Mouse (Mus musculus): ENCODE data around the gene Asap2.
"Not testable (repeated sequence)": the region's sequence is repeated elsewhere in the genome, so short reads cannot be mapped to it uniquely, and the experiment has no call there.

Asap2 gene

DNA sequence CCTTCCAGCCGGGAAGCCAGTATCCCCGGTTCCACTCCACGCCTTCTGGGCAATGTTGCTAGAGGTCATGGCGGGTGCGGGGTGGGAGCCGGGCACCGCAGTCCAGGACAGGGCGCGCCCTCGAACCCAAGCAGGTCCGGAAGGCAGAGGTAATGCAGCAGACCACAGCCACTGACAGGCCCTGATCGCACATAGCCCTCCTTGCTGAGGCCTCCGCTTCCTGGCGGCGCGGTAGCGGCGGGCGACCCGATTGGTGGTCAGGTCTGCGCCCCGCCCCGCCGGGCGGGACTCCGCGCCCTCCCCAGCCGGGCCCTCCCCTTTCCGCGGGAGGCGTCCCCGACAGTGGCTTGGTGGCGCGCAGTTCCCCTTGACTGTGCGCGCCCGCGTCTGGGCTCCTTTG is at the start of gene Asap2:
Gene Asap2 (plus strand): TSS at position 328 of the 400 bp plus-strand sequence.
- DNase-seq (ENCODE audit: low read depth, low spot score) = not testable (repeated sequence)

DNA sequence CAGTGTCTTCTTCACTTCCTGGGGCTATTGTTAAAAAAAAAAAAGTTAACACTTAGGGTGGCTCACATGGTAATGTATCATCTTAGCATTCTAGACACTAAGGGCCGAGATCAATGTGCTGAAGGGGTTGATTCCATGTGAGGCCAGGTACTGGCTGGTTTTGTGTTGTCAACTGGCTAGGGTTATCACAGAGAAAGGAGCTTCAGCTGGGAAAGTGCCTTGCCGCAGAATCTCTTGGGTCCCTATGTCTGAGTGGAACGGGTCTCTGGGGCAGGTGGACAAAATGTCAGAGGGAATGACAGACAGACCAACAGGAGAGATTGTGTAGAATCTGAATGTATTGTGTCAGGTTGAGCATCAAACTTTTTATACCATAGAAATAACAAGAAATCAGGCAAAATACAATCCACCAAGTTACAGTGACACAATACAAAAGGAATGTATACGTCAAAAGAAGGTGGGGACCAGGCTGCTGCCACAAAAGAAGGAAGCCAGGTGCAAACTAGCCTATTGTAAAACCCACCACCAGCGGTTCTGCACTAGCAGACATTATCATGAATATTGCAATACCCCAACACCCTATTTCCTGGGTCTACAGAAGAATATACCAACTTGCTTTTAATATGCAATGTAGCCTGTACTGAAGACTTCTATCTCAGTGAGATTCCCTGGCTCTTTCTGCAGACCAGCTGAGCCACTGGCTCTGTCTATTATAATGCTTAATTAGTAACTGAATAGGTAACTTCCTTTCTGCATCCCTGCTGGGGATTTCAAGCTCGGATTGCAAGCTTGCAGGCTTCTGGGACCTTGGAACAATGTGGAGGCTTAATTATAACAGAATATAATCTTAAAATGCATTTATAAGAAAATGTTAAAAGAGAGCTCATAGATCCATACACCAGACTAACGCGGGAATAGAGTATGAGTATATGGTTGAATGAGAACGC is 42.9 kb upstream of the Asap2 start:
- DNase-seq (ENCODE audit: low read depth, low spot score) = not testable (repeated sequence)

DNA sequence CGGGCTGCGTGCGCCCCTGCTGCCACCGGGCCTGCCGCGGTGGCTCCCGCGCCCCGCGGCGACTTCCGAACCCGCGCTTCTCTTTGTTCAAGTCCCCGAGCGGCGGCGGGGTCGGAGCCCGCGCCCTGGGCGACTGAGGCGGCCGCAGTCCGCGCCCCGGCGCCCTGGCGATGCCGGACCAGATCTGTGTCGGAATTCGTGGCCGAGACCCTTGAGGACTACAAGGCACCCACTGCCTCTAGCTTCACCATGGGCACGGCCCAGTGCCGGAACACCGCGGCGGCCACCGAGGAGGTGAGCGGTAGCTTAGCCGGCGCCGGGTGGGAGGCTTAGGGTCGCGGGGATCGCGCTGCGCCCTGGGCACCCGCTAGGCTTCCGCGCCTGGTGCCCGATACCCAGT is 320 bp downstream of the Asap2 start:
- DNase-seq (ENCODE audit: low read depth, low spot score) = not testable (repeated sequence)

DNA sequence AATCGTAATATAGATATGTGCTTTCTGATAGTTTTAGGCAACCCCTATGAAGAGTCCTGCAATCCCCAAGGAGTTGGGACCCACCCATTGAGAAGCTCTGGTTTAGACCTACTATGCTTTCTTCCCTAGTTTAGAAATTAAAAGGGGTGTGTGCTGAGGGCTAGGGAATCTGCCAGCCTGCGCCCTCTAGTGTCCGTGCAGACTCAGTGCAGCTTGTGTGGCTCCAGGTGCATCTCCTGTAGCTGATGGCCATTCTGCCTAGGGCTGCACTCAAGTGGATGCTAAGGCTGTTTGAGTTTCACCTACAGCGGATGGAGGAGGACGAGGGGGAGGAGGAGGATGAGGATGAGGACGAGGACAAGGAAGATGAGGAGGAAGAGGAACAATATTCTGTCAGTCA is 40.6 kb downstream of the Asap2 start:
- DNase-seq (ENCODE audit: low read depth, low spot score) = not testable (repeated sequence)

DNA sequence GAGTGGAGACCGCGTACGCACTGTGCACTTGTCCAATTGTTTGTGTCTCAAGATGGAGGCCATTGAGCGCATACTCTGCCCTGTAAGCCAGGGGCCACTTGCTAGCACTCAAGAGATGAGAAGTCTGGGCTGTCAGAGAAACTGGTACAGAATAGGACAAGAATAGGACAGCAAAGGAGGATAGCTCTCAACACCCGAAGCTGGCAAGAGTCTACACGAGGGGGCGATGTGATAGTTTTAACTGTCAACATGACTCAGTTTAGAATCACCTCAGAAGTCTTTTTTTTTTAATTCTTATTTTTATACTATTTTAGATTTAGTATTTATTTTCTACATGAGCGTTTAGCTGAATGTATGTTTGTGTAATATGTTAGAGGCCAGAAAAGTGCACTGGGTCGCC is 56.5 kb downstream of the Asap2 start:
- peak; percentile 17 for DNase-seq (ENCODE audit: low read depth, low spot score)

DNA sequence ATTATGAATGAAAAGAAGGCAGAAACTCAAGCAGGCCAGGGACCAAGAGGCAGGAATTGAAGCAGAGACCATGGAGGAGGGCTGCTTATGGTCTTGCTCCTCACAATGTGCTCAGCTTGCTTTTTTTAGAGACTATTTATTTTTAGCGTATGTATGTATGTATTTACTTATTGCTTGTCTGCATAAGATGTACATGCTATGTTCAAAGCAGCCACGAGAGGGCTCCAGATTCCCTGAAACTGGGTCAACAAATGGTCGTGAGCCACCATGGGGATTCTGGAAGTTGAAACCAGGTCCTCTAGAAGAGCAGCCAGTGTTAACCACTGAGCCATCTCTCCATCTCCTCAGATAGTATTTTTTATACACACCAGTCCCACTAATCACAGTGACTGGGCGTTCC is 85.5 kb downstream of the Asap2 start:
- not testable (repeated sequence) for DNase-seq (ENCODE audit: low read depth, low spot score)

DNA sequence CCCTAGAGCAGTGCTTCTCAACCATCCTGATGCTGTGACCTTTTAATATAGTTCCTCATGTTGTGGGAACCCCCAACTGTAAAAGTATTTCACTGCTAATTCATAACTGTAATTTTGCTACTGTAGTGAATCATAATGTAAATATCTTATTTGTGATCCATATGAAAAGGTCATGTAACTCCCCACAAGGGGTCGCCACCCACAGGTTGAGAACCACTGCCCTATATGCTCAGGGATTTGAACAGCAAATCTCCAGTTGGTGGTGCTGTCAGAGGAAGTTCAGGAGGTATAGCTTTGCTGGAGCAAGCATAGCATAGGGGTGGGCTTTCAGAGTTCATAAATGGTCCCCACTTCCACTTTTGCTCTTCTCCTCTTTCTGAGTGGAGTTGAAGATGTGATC is 99.9 kb downstream of the Asap2 start:
- not testable (repeated sequence) for DNase-seq (ENCODE audit: low read depth, low spot score)

DNA sequence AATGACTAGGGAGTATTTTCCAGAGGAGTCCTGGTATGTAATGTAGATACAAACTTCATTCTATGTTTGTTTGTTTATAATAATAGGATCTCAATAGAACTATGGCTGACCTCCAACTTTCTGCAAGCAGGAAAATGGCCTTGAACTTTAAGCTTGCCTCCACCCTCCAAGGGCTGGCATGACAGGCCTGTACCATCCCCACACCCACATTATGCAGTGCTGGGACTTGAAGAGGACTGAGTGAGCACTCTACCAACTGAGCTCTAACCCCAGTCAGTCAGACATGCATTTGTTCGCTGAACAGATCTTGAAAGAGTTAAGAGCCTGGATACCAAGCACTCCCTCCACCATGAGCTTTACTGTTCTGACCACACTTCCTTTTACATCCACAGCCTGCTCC is 102.2 kb downstream of the Asap2 start:
- DNase-seq (ENCODE audit: low read depth, low spot score) = not testable (repeated sequence)

DNA sequence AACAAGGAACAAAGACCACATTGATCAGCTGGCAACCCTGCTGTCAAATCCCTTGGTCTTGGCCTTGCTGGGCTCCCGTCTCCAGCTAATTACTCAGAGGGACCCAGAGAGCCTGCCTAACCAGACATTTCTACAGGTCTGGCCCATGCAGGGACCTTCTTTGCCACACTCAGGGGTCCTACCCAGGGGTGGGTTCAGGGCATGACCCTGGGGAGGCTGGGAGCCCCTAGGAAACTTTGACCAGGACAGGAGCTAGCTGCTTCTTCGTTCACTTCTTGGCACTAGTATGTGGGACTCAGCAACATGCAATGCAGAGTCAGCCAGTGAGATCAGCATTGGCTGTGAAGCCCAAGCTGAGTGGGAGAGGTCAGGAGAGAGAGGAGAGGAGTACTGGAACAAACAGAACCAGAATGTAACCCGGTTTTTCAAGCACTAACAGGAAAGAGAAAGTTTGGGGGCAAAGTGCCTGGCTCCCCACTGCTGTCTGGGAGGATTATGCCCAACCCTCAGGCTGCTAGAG is 107.6 kb downstream of the Asap2 start:
- DNase-seq (ENCODE audit: low read depth, low spot score) = not testable (repeated sequence)

DNA sequence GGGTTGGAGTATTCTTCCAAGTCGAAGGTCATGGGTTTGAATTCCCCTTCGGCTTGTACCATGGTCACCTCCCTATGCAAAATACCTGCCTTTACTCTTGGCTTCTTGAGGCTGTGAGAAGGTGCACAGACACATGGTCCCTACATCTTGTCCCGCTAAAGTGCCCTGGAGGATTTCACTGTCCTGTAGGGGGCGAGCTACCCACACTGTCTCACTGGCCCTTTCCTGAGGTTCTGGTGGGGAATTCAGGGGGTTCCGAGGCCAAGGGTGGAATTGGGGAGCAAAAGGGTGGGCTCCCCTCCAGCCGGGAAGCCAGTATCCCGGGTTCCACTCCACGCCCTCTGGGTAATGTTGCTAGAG is 120.8 kb downstream of the Asap2 start:
- not testable (repeated sequence) for DNase-seq (ENCODE audit: low read depth, low spot score)

DNA sequence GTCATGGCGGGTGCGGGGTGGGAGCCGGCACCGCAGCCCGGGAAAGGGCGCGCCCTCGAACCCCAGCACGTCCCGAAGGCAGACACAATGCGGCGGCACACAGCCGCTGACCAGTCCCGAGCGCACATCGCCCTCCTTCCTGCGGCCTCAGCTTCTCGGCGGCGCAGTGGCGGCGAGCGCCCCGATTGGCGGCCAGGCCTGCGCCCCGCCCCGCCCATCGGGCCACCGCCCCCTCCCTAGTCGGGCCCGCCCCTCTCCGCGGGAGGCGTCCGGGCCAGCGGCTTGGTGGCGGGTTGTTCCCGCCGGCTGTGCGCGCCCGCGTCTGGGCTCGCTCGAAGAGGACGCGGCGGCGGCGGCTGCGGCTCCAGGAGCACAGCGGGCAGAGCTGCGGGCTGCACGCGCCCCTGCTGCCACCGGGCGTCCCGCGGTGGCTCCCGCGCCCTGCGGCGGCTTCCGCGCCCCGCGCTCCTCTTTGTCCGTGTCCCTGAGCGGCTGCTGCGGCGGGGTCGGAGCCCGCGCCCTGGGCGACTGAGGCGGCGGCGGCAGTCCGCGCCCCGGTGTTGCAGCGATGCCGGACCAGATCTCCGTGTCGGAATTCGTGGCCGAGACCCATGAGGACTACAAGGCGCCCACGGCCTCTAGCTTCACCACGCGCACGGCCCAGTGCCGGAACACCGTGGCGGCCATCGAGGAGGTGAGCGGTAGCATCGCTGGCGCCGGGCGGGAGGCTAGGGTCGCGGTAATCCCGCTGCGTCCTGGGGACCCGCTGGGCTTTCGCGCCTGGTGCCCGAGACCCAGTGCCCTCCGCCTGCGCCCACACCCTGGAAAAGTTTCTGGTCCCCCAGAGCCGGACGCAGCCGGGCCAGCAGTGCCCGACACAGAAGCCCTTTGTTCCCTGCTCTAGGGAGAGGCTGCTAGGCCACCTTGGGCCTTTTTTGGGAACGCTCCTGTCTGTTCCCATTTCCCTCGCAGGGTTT is 121.5 kb downstream of the Asap2 start:
- DNase-seq (ENCODE audit: low read depth, low spot score) = no peak

DNA sequence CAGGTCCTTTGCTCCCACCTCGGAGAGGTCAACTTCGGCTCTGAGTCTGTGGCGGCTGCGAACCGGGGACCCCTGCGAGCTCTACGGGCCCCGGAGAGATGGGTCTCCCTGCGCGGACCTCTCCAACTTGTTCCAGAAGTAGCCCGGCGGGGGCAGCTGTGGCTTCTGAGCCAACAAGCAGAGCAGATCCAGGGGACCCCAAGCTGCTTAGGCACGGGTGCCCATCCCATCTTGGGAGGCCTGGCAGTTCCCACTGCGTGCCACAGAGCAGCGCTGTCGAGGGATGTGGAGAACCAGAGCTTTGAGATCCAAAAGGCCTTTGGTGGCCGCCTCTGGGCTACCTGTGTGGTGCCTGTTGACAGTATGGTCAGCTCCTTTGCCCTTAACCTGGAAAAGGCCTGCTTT is 122.2 kb downstream of the Asap2 start:
- DNase-seq (ENCODE audit: low read depth, low spot score) = no peak

DNA sequence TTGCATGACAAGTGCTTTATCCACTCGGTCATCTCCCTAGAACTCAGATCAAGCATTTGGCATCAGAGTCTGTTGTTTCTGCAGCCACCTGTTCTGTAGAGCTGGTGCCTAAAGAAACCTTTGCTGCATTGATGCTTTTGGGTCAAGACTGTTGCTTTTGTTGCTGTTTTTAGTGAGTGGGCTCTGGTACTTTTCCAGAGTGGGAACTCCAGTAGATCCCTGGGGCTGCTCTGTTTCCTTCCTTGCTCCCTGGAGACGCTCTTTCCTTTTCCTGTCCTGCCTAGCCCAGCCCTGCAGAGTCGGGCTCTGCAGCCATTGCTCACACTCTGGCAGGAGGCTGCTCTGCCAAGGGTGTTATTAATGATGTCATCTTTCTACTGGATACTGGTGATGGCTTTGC is 129.2 kb downstream of the Asap2 start:
- no peak for DNase-seq (ENCODE audit: low read depth, low spot score)

DNA sequence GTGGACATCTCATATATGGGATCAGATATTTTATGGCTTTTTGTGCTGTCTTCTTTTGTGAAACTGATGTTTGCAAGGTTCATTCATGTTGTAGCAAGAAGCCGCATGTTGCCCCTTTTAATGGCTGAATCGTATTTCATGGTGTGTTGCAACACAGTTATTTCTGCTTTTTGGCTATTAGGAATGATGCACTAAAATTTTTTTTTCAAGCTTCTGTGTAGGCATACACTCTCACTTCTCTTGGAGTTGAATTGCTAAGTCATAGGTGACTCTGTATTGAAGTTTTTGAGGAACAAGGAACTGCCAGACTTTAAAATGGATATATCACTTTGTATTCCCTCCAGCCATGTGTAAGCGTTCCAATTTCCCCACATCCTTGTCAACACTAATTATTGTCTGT is 132.6 kb downstream of the Asap2 start:
- DNase-seq (ENCODE audit: low read depth, low spot score) = no peak

DNA sequence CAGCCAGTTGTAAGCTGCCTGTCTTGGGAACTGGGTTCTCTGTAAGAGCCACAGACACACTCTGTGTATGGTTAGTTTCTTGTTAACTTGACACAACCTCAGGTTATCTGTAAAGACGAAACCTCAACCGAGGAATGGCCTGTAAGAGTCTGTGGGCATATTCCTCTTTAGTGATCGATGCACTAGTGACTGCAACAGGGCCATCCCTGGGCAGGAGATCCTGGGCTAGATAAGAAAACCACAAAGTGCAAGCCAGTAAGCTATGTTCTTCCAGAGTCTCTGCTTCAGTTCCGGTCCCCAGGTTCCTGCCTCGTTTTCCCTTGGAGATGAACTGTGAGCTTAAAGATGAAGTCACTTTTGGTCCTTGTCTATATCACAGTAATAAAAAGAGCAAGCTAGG is 133.4 kb downstream of the Asap2 start:
- no peak for DNase-seq (ENCODE audit: low read depth, low spot score)

DNA sequence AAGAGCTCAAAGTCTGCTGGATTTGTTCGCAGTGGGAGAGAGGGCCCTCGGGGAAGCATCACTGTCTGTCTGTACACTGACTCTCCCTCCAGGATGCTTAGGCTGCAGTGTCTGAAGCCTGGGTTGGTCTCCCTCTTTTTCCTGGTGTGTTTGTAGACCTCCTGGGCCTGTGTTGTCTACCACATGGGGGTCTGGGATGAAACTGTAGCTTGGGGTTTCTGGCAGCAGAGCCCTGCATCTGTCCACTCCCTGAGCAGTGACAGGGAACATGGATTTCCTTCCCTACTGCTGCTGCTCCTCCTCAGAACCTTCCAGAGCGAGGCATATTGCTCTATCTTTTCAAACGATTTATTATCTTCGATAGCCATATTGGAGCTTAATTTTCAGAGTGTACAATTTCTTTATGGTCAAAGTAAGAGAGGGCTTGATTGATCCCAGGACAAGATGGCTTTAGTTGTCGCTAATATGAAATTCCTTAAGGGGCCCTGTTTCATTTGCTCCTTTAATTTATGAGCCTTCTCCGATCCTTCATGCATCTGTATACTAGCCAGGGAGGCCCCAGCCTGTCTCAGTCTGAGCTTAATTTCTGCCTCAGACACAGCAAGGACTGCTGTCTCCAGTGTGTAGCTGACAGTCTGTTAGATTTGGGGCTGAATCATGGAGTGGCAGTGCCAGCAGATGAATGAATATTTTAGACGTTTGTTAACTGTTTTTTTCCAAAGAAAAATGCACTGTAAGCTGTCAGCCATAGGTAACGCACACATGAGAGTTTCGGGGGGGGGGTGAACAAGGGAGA is 135.6 kb downstream of the Asap2 start:
- DNase-seq (ENCODE audit: low read depth, low spot score) = no peak

DNA sequence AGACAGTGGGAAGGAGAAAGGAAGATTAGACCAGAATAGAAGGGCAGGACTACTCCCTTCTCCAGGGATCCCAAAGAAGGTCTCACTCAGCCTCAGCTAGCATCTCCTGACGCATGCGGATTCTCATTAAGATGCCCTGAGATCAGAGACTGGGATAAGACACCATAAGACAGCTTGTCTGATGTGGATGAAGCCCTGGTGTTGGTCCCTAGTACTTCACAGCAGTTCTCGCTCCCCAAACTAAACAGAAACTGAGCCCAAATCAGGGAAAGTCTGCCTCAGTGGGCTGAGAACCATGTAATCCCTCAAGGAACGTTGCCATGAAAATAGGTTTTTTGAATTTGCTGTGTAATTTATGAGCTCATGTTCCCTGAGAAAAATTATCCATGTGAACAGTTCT is 136.3 kb downstream of the Asap2 start:
- DNase-seq (ENCODE audit: low read depth, low spot score) = no peak

DNA sequence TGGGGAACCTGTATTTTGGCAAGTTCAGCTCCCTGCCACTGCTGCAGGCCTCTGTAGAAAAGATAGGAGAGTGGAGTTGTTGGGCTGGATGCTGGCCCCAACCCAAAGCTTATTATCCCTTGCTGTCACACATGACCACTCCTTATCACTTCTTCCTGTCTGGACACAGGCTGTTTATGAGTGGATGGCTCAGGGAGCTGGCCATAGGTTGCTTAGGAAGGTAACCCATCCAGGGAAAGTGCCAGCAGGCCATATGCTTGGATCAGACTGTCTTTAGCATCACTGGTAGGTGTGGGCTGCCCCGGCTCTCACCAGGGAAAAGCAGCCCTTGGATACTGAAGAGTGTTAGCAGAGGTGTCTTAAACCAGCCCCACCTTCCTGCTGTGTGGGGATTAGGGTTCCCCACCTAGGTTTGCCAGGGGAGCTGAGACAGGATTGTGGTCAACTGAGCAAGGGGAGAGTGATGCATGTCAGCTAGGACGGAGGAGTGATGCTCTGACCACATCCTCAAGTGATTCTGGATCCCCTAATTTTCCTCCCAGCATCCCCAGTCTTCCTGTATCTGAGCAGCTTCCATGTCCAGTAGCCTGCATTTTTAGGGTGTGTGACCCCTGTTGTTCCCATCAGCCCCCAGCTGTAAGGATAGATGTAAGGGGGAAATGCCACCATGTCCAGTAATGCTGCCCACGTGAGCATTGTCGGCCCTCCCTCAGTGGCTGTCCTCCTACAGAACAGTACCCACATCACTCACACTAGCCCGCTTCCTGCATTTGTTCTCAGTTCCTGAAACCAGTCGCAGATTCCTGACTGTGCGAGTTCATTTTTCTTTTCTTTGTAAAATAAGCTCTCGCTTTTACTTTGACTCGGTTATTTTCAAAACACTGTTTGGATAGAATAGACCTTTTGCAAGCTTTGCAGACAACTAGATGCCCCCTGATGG is 138.9 kb downstream of the Asap2 start:
- DNase-seq (ENCODE audit: low read depth, low spot score) = no peak

DNA sequence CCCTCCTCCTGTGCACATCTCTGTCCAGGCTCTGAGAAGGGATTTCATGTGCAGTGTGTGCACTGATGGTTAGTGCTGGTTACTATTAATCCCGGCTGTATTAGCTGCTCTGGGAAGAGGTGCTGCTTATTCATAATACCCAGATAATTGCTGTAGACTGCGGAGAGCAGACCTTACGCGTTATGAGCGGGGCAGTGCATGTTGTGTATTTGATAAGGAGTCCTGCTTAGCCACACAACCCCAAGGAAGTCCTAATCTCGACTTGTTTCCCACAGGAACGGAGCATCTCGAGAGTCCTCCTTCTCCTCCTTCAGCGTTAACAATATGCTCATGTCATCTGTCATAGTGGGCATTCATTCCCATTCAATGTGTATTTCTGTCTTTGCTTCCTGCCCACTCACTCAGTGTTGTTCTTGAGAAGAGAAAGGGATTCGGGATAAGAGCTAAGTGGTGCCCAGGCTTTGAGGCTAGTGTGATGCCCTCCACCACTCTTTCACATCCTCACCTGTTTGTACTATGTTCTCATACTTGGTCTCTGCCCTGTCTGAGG is 140.1 kb downstream of the Asap2 start:
- DNase-seq (ENCODE audit: low read depth, low spot score) = no peak

DNA sequence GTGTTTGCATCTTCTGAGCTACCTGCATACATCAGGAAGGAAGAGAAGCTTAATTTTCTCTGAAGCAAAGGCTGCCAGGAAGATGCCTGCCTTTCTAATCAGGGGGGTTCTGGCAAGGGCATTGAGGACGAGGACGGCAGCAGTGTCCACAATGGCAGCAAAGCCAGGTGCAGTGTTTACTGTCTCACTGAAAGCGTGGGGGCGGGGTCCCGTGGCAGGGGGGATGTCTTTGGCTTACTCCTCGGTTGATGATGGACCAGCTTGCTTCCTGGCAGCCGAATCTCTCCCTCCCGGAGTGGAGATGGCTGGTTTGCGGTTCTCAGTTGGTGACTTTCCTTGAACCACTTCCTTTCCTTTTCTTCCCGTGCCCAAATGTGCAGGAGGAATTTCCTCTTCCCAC is 142.3 kb downstream of the Asap2 start:
- no peak for DNase-seq (ENCODE audit: low read depth, low spot score)

All from telencephalon, adult 2 months (tissue).